Mouse (Mus musculus) right cerebral cortex, postnatal 10 days (tissue): Measurements from ENCODE around the gene Rnf2.
"Not testable (repeated sequence)": the region's sequence is repeated elsewhere in the genome, so short reads cannot be mapped to it uniquely, and the experiment has no call there.

Experiments
- DNase-seq, 2 experiments: peaks; one replicate each; pipeline ENCODE4 v3.0.0; 2021; ENCODE audit warnings: low spot score in 2 of 2

The Rnf2 gene

GRCm38 (mm10) chr1:151484754-151485153, 16.0 kb downstream of the Rnf2 start:
- no peak for DNase-seq

GRCm38 (mm10) chr1:151483568-151483967, 17.2 kb downstream of the Rnf2 start:
- DNase-seq, result no peak

- no peak for DNase-seq
These were observed 18.3 kb downstream of the Rnf2 start for GRCm38 (mm10) chr1:151482497-151482896.

GRCm38 (mm10) chr1:151472386-151472785, 28.4 kb downstream of the Rnf2 start:
- not testable (repeated sequence) for DNase-seq

- no peak for DNase-seq
These were observed 29.3 kb downstream of the Rnf2 start for GRCm38 (mm10) chr1:151471429-151471828.

GRCm38 (mm10) chr1:151466571-151466970, 34.2 kb downstream of the Rnf2 start:
- no peak for DNase-seq

- DNase-seq, result no peak
These were observed 35.8 kb downstream of the Rnf2 start for GRCm38 (mm10) chr1:151464914-151465313.

GRCm38 (mm10) chr1:151461265-151461664, 39.5 kb downstream of the Rnf2 start:
- DNase-seq, result no peak

GRCm38 (mm10) chr1:151457087-151457486, 43.7 kb downstream of the Rnf2 start:
- no peak for DNase-seq

- DNase-seq, result no peak
These were observed 48.8 kb downstream of the Rnf2 start for GRCm38 (mm10) chr1:151451946-151452345.

GRCm38 (mm10) chr1:151450851-151451250, 49.9 kb downstream of the Rnf2 start:
- no peak for DNase-seq

GRCm38 (mm10) chr1:151449866-151450265, 50.9 kb downstream of the Rnf2 start:
- no peak for DNase-seq

- no peak for DNase-seq
These were observed 65.3 kb downstream of the Rnf2 start for GRCm38 (mm10) chr1:151435431-151435830.

GRCm38 (mm10) chr1:151429316-151429715, 71.4 kb downstream of the Rnf2 start:
- DNase-seq, result no peak

GRCm38 (mm10) chr1:151428263-151429221, 72.2 kb downstream of the Rnf2 start, which contains the start of the genes Swt1 and Trmt1l:
Gene Swt1, minus strand, starts transcription at chr1:151428455.
Gene Trmt1l, plus strand, starts transcription at chr1:151428542.
- peak; percentile 99 to 100 for DNase-seq

GRCm38 (mm10) chr1:151427888-151428262, 72.9 kb downstream of the Rnf2 start:
- DNase-seq, result no peak

- DNase-seq, result no peak
These were observed 73.7 kb downstream of the Rnf2 start for GRCm38 (mm10) chr1:151426947-151427600.

GRCm38 (mm10) chr1:151422178-151422577, 78.6 kb downstream of the Rnf2 start:
- DNase-seq, result no peak

- no peak for DNase-seq
These were observed 90.9 kb downstream of the Rnf2 start for GRCm38 (mm10) chr1:151409827-151410226.
